Mouse (Mus musculus) hematopoietic stem cell, adult 5-6 weeks (primary cell): ENCODE results near the gene B230104I21Rik. TPM values are rescaled to one million over a fixed set of nuclear protein-coding genes. Genes with fewer than 3 reads are reported as not detected.

Source experiments
- ATAC-seq, 2 experiments: fragments of 125-278 bp in 1 of 2; replicated peaks in 1 of 2; 2 replicates each; pipeline ENCODE4 v1.8.0; 2016 to 2017; ENCODE audit warnings: inconsistent platforms in 2 of 2, mild to moderate bottlenecking in 2 of 2, moderate number of reproducible peaks in 2 of 2, low read depth in 1 of 2, moderate TSS enrichment in 1 of 2; ENCODE audit not compliant: low FRiP score in 2 of 2, poor library complexity in 2 of 2, severe bottlenecking in 2 of 2, insufficient read depth in 1 of 2, low TSS enrichment in 1 of 2
- total RNA-seq: library from RNA; stranded (forward); fragments of 172-1452, 232-1000 nt; gene quantifications from 2 replicates; pipeline ENCODE4 v1.2.3, GENCODE M21; 2017

The B230104I21Rik gene
- total RNA-seq, 1 experiment from 2014 or later, result not detected

GRCm38 (mm10) chr4:154334699-154335402, 1.1 kb upstream of the B230104I21Rik start:
- ATAC-seq, result peak in 1 of 2 experiments; percentile 34; a peak in 1 of 4 replicates

GRCm38 (mm10) chr4:154336650-154337049, 723 bp downstream of the B230104I21Rik start:
- no peak for ATAC-seq

GRCm38 (mm10) chr4:154346731-154347522, 11.0 kb downstream of the B230104I21Rik start:
- ATAC-seq, result no peak

- ATAC-seq, result no peak
Observed at GRCm38 (mm10) chr4:154348197-154348786, 12.4 kb downstream of the B230104I21Rik start.

GRCm38 (mm10) chr4:154352246-154352645, 16.3 kb downstream of the B230104I21Rik start:
- ATAC-seq, result no peak

- ATAC-seq, result no peak
Observed at GRCm38 (mm10) chr4:154355408-154355807, 19.5 kb downstream of the B230104I21Rik start.

- ATAC-seq, result no peak
Observed at GRCm38 (mm10) chr4:154358370-154358769, 22.4 kb downstream of the B230104I21Rik start.

- ATAC-seq, result no peak
Observed at GRCm38 (mm10) chr4:154358816-154359215, 22.9 kb downstream of the B230104I21Rik start.

GRCm38 (mm10) chr4:154359762-154360300, 23.9 kb downstream of the B230104I21Rik start:
- no peak for ATAC-seq

- no peak for ATAC-seq
Observed at GRCm38 (mm10) chr4:154360441-154360840, 24.5 kb downstream of the B230104I21Rik start.

- no peak for ATAC-seq
Observed at GRCm38 (mm10) chr4:154360850-154361249, 24.9 kb downstream of the B230104I21Rik start.

- no peak for ATAC-seq
Observed at GRCm38 (mm10) chr4:154364752-154365151, 28.8 kb downstream of the B230104I21Rik start.

- ATAC-seq, result no peak
Observed at GRCm38 (mm10) chr4:154366836-154367235, 30.9 kb downstream of the B230104I21Rik start.

GRCm38 (mm10) chr4:154369089-154369488, 33.2 kb downstream of the B230104I21Rik start:
- ATAC-seq, result no peak

GRCm38 (mm10) chr4:154370841-154371240, 34.9 kb downstream of the B230104I21Rik start:
- ATAC-seq, result no peak

GRCm38 (mm10) chr4:154371542-154372247, 35.8 kb downstream of the B230104I21Rik start:
- no peak for ATAC-seq

- ATAC-seq, result peak; percentile 46 to 67; a peak in 3 of 4 replicates
Observed at GRCm38 (mm10) chr4:154375939-154376625, 40.2 kb downstream of the B230104I21Rik start.
